Mouse (Mus musculus): ENCODE results near the gene Wdr59.

DNA sequence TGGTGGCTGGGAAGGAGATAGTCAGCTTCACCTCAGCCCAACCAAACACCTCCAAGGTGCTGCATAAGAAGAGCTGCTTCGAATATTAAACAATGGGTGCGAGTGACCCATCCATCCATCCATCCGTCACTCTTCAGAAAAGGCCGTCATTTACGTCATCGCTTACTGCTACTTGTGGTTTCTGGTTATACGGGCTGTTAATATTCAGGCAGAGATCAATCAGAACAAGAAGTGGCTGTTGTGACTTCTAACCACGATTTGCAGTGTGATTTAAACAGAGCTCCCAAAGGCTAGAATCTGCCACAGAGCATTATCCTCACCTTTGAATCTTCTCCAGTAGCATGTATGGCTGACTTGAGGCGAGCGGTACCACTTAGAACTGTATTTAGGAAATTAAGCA is 104.7 kb downstream of the Wdr59 start:
- TF ChIP-seq TAL1 (conservative IDR thresholded peaks at IDR 0.05; ENCODE audit: low read depth, low read length) (no peak), CTCF (IDR thresholded peaks at IDR 0.05; ENCODE audit: low read depth, low read length) (no peak), POLR2AphosphoS5 (IDR thresholded peaks at IDR 0.05; ENCODE audit: insufficient replicate concordance, low read depth, low read length) (no peak), GATA1 (IDR thresholded peaks at IDR 0.05; ENCODE audit: borderline replicate concordance, low read length) (no peak)

Measured in G1E (cell line).